Mouse (Mus musculus): ENCODE results near the gene Bicdl1.
"Not testable (repeated sequence)": the region's sequence is repeated elsewhere in the genome, so short reads cannot be mapped to it uniquely, and the experiment has no call there.

Bicdl1 gene

DNA sequence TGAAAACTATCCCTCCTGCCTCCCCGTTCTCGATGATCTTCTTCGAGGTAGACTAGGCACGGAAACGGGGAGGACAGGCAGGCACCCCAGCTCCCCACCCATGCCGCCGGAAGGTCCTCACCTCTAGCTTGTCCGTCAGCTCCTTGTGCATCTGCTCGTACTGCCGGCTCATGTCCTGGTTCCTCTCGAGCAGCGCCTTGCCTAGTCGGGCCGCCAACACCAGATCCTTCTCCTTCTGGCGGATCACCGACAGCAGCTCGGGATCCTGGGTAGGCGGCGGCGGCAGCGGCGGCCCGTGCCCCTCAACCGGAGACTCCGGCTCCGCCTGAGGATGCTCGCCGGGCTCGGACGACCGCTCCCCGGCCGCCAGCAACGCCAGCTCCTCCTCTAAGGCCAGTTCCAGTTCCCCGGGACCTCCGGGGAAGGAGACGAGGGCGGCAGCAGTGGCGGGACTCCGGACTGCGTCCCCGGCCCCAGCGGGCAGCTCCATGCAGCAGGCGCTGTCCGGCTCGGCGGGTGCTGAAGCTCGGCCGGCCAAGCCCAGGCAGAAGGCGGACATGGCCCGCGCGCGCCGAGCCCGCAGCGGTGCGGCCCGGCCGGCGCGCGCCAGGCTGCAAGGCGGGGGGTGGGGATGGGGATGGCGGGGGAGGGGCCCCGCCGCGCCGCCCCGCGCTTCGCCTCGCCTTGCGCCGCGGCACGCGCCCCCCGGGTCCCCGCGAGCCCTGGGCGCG, at the start of gene Bicdl1:
Gene Bicdl1, minus strand, starts transcription at position 621 of the 731 bp plus-strand sequence.
- DNase-seq (ENCODE audit: low spot score in 2 of 2), result peak; percentile 49 to 54

DNA sequence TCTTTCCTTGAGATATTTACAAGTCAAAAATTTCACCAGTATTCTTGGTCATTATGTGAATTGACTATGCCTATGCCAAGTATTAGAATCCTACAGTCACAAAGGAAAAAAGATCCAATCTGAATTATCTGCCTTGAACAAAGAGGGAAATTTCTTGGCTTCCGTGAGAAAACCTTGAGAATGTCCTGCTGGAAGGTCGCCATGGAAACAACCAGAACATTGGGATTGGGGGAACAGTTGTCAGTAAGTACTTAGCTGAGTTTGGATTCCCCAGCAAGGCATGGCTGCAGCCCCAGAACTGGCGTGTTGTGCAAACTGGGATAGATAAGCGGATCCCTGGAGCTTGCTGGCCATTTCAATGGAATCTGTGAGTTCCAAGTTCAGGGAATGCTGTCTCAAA, 45.5 kb upstream of the Bicdl1 start:
- no peak for DNase-seq (ENCODE audit: low spot score in 2 of 2)

DNA sequence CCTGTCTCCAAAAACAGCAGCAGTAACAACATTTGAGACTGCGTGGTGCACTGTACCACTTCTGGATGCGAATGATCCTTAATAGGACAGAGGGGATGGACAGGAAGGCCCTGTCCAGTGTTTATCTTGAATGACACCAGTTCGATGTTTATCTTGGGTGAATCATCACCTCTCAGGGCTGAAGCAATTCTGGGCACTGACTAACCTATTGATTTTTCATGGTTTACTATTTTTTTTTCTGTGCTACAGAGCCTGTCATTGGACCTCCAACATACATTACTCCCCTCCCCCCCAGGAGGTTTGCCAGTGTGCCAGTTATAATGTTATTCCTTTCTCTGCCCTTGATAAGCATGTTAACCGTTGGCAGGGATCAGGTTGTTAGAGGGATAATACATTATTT, 43.9 kb upstream of the Bicdl1 start:
- DNase-seq (ENCODE audit: low spot score in 2 of 2), result no peak

DNA sequence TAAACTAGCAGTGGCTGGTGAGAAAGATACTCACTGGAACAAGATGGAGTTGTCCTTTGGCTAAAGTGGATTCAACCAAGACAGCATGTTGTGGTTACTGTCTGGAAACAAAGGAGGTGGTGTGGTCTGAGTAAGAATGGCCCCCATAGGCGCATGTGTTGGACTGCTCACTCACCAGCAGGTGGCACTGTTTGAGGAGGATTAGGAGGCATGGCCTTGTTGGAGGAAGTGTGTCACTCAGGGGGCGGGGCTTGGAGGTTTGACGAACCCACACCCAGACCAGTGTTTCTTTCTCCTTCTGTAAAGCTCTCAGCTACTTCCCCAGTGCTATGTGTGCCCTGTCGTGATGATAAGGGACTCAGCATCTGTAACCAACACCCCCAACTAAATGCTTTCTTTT, 38.6 kb upstream of the Bicdl1 start:
- DNase-seq (ENCODE audit: low spot score in 2 of 2), result no peak

DNA sequence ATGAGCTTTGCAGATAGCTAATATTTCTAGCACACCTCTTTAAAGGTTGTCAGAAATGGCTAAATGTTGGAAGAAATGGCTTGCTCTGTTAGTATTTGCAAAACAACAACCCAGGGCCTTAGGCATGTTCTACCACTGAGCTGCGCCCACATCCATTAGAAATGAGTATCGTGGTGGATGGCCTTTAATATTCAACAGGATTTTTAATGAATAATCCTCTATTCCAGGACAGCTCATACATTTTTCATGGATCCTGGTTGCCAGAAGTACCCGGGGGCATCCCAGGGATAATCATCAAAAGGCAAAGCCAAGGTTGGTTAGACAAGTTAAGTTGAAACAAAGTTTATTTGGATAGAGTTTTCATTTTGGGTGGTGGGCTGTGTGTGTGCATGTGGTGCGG, 37.7 kb upstream of the Bicdl1 start:
- no peak for DNase-seq (ENCODE audit: low spot score in 2 of 2)

DNA sequence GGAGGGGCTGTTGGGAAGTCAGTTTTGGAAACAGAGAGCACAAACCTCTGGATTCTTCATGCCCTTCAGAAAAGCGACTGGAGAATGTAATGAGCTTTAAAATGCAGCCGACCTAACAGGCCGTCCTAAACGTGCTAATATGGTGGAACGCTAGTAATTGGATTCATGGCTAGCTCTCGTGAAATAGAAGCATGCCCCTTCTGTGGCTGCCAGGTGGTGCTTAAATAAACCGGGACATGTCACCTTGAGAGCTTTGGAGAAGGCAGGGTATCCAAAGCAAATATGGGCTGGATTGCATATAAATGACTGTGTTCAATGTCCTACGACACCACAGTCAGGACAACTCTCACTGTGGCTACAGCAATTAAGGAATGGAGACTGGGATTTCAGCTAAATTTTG, 35.4 kb upstream of the Bicdl1 start:
- DNase-seq (ENCODE audit: low spot score in 2 of 2), result no peak

DNA sequence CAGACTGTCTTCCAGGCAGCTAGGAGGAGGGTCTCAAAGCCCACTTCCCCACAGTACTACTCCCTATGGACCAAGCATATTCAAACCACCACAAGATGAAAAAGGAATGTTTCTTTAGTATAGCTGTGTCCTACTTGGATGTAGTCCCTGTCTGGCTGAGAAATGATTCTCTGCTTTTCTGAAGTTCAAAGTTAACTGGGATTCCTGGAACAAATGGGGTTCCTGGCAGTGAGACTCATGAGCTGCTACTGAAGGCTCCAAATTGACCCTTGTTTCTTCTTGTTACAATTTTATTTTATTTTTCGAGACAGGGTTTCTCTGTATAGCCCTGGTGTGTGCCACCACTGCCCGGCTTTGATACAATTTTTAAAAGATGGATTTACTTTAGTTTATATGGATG, 32.6 kb upstream of the Bicdl1 start:
- no peak for DNase-seq (ENCODE audit: low spot score in 2 of 2)

DNA sequence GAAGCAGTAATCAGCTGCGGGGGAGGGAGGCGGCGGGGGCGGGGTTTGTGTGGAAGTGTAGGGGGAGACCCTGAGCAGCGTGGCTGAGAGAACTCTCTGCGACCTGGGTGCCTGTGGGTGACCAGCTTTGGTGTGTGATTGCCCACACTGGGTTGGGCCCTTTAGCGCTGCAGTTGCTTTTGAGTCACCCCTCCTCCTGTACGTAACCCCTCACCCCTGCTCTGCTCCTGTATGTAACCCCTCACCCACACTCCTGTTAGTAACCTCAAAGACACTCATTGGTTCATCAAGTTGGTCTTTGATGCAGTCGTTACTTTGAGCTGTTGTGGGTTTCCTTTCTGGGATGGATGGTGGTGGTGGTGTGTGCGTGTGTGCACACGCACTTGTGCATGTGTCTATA, 29.5 kb upstream of the Bicdl1 start:
- DNase-seq (ENCODE audit: low spot score in 2 of 2), result no peak

DNA sequence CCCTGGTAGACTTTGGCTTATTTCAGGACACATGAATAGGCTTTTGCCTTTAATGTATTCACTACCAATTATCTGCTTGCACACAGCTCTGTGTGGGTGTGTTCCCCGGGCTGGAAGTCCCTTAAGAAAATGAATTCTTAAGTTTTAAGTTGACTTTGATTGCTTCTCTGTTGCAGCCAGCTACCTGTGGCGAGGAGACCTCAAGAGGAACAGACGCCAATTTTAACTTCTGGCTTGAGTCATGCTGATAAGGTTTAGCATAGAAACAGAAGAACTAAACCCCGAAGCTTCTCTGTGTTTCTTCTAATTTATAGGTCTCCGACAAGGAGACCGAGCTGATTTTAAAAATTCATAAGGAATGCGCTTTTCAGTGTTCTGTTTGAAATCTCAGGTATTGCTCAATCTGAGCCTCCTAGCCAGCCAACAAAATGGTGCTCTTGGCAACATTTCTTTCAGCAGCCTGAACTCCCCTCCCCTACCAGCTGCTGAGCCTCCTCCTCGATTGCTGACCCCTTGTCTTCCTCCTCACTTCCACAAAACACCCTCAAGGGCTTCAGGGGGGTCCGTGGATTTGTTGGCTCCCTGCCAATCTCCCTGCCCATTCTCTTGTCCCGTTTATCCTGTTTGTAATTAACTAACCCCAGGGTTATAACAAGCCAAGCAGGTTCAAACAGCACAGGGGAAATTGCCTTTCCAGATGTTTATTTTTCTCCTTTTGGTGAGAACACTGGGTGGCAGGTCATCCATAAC, 27.2 kb upstream of the Bicdl1 start:
- DNase-seq (ENCODE audit: low spot score in 2 of 2), result no peak

DNA sequence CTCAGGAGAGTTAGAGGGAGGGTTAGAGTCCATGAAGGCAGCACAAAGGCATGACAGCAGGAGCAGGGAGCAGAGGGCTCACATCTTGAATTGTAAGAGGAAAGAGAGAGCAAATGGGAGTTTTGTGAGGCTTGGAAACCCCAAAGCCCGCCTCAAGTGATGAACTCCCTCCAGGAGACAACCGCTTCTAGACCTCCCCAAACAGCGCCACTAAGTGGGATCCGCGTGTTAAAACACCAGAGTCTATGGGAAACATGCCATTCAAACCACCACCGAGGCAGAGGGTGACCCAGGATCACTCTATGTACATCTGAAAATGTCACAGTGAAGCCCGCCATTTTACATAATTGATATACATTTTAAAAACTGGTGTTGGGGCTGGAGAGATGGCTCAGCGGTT, 26.1 kb upstream of the Bicdl1 start:
- no peak for DNase-seq (ENCODE audit: low spot score in 2 of 2)

DNA sequence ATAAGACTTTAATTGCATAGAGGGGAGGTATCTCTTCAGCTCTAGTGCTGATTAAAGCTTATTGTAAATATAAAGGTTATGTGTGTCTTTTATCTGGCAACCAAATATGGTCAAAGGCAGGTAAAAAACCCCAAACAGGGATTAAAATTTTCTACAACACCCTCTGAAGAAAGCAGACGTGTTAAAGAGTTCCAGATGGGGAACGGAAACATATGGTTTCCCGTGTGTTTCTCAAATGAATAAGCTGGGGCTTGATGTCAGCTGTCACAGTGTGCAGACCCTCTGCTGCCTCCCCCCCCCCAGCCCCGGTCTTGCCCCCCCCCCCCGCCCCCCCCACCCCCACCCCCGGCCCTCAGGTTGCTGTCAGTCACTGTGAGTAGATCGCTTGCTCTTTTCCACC, 24.1 kb upstream of the Bicdl1 start:
- DNase-seq (ENCODE audit: low spot score in 2 of 2), result no peak

DNA sequence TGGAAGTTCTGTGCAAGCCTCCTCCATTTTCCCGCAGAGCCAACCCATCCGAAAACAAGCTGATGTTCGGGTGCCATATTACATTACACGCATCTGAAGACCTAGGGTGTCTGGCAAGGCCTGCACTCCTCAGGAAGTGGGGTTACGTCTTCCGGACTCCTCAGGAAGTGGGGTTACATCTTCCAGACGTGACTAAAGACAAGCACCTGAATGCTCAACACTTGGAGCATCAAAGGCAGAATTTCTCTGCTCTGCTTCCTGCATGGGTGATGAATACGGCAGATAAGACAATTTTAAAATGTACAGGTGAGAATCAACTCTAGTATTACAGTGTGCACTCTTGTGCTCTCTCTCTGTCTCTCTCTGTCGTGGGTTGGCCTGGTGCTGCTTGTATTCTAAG, 23.4 kb upstream of the Bicdl1 start:
- DNase-seq (ENCODE audit: low spot score in 2 of 2), result no peak

DNA sequence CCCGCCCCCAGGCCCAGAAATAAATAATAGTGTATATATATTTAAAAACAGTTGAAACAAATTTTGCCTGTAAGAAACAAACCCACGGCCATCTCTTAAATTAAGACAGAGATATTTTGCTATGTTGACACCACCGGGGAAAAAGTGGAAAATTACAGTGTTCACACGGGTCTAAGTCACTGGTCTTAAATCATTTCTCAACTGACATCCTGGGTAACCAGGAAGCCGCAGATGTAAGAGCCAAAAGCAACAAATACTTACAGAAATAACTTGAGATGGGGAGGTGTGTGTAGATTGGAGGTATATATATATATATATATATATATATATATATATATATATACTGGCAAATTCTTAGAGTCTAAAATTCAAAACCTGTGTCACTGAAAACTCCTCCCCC, 21.5 kb upstream of the Bicdl1 start:
- no peak for DNase-seq (ENCODE audit: low spot score in 2 of 2)

DNA sequence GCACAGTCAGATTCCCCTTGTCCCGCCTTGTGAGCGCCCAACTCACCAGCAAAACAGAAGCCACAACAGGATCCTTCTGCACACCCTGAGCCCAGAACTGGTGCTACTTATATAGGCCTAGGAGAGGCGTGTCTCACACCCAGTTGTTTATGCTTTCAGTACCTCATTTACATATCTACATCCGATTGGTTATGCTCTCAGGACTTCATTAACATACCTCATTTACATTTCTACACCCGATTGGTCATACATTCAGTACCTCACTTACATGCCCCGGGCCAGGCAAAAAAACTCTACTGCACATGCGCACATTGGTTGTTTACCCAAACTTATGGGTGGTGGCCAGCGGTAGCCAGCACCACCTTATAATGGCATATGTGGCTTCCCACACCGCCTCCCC, 20.5 kb upstream of the Bicdl1 start:
- DNase-seq (ENCODE audit: low spot score in 2 of 2), result not testable (repeated sequence)

DNA sequence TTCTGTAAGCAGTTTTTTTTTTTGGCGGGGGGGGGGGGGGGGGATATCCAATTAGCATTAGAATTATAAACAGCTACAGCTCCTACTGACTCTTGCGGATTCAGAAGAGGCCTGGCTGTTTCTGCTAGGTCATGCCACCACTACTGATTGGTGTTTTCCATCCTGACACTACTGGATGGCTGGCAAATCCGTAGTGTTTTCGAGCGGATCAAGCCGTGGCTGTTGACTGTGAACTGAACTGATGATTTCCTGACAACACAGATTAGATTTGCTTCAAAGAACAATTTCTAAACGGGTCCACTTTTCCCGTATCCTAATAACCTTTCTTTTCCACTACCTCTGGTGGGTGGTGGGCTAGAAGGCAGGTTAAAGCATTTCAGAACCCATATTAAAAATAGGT, 16.9 kb upstream of the Bicdl1 start:
- no peak for DNase-seq (ENCODE audit: low spot score in 2 of 2)

DNA sequence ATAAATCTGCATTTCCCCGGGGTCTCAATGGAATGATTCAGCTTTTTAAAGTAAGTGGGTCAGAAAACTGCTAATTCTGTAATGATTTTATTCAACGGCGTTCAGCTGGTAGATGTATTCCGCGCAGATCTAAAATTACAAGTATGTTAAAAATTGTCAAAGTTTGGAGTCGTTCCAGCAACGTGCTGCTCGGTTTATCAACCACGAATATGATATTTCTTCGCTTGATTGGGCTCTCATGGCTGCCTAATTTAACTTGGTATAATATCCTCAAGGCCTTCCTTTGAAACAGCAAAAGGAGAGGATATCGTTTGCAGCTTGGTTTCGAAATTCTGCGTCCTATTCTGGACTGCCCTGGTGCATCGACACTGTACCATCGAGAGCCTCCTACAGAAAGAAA, 13.9 kb upstream of the Bicdl1 start:
- peak in 1 of 2 experiments; percentile 38 for DNase-seq (ENCODE audit: low spot score in 2 of 2)

DNA sequence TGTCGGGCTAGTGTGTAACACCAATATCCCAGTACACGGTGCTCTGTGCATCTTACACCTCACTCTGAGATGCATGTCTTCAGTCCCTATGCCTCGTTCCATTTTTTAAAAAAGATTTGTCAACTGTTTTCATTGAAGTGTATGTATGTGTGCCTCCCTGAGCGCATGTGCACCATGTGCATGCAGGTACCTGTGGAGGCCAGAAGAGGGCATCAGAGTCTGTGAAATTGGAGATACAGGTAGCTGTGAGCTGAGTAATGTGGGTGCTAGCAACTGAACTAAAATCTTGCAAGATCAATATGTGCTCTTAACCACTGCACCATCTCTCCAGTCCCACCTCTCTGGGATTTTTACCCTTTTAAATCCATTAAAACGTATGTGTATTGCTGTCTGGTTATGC, 6.6 kb upstream of the Bicdl1 start:
- DNase-seq (ENCODE audit: low spot score in 2 of 2), result no peak

DNA sequence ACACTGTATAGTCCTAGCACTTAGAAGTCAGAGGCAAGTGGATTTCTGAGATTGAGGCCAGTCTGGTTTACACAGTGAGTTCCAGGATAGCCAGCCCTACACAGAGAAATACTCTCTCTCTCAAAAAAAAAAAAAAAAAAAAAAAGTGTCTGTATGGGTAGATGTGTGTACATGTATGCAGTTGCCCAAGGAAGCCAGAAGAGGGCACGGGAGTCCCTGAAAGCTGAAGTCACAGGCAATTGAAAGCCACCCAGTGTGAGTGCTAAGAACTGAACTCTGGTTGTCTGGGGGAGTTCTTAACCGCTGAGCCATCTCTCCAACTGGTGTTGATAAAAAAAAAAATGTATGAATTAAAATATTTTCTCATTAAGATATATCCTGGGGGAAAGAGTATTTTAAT, 3.1 kb upstream of the Bicdl1 start:
- no peak for DNase-seq (ENCODE audit: low spot score in 2 of 2)

DNA sequence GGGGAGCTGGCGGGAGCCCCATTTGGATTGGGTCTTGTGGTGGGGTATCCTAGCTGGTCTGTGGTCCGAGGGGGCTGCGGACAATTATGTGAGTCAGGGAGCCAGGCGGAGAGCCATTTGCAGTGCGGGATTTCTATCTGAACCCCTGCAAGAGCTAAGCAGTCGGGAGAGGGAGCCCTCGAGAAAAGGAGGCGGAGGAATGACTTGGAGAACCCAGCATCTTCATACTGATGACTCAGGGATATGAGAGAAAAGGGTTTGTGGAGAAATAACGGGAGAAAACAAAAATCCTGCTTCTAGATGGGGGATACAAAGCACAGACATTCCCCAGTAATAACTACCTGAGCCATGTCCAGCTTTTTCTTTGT, 1.4 kb upstream of the Bicdl1 start:
- no peak for DNase-seq (ENCODE audit: low spot score in 2 of 2)

DNA sequence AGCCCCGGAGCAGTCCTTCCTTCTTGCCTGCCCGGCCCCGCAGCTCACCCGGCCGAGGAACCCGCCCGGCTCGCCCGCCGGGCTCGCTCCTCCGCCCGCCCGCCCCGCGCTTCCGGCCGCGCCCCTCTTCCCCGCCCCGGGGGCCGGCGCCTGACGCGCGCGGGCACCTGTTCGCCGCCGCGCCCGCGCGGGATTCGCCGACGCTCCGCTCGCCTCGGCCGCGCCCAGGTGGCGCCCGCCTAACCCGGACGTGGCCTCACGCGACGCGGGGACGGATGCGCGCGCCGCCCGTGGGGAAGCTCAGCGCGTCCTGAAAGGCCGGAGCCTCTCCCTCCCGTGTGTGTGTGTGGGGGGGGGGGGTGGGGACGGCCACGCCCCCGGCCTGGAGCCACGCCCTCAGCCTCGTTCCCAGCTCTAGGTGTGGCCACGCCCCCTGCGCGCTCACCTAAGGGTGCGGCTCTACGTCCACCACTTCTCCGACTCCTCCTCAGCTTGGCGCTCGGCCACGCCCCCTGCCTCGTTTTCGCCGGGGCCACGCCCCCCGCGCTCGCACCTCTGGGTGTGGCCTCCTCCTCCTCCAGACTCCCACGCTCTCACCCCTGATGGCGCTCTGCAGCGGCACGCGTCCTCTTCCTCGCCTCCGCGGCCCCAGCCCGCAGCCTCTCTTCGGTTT, 891 bp upstream of the Bicdl1 start:
- DNase-seq (ENCODE audit: low spot score in 2 of 2), result peak; percentile 96 to 97

DNA sequence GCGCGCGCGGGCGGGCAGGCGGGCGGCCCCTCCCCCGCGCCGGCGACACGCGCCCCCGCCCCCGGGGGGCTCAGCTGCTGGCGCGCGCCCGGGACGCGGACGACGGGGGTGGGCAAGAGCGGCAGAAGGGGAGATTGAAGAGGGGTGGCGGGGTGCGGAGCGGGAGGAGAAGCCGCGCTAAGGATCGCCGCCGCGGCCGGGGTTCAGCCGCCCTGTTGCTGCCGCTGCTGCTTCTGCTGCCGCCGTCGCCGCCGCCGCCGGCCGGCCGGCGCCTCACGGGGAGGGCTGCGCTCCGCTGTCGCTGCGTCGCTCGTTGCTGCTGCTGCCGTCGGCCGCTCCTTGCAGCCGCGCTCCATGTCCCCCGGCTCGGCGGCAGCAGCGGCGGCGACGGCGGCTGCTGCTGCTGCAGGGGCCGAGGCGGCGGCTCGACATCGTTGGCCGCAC, 333 bp upstream of the Bicdl1 start:
- no peak for DNase-seq (ENCODE audit: low spot score in 2 of 2)

DNA sequence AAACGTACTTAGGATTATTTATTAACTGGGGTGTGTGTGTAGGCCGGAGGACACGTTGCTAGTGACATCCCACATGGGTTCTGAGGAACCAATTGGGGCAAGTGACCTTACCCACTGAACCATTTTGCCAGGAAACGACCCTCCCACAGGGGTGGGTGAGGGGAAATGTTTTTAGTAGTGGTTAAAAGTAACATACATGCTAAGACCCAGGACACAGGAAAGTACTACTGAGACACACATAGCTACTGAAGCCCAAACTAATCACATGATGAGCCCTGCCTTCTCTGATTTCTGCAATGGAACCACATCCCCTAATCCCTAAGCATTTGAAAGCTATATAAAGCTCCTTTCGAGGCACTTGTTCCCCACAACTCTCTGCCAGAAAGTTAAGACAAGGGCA, 1.1 kb downstream of the Bicdl1 start:
- no peak for DNase-seq (ENCODE audit: low spot score in 2 of 2)

DNA sequence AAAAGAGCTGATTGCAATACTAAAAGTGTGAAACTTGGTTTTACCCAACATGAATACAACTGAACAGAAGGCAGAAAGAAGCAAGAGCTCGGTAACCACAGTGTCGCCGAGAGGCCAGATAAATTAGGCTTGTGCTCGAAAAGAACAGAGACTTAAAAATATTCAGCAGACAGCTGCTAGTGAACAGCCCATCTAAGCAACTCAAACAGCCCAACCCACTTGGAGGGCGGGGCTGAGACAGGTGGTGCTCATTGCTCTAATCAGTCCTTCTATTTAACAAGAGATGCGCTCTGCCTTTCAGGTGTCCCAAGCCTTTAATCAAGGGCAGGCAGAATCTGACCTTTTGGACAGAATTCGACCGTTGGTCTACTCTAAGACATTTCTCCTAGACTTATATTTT, 4.8 kb downstream of the Bicdl1 start:
- no peak for DNase-seq (ENCODE audit: low spot score in 2 of 2)
